Mouse (Mus musculus) CH12F3 (cell line): ENCODE data around the gene Tas2r104.

Experiments
- in situ Hi-C: fragments of 300-500 bp; cut with MboI; formaldehyde crosslinking; loops from 2 replicates; pipeline ENCODE4 v1.14.3; 2020; ENCODE audit warnings: low sequenced_read_pairs

Tas2r104 gene

DNA sequence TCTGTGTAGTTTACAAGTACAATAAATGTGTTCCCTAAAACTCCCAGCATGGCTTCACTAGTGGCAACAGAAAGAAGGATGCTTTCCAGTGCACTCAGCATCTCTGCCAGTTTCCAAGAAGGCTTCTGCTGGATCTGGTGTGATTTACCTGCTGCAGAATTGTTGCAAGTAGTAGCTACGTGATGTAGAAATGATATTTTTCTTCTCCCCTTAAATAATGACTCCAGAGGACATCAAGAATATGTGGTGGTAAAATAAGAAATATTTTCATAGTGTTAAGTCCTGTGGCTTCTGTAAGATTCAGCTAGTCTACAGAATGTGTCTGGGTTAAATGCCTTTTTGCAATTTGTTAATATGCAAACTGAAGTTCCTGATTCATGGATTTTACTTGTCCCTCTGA lies at the start of gene Tas2r104:
Gene Tas2r104 (minus strand): TSS at position 101 of the 400 bp plus-strand sequence.
- in situ Hi-C loops, result no loop called here

DNA sequence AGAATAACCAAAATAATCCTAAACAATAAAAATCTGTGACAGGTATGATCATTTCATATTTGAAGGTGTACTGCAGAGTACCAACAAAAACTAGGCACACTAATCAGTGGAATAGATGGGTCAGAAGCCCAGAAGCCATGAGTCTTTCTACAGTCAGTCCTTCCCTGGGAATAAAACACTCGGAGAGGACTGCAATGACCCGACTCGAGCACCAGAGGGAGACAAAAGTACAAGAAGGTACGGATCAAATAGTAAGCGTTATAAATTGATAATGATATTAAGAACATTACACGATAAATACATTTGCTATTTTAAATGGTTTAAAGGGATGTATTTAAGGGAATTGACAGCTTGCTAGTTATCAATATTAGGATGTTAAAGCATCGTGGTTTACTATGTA lies 27.3 kb upstream of the Tas2r104 start:
- in situ Hi-C loops, result no loop called here

DNA sequence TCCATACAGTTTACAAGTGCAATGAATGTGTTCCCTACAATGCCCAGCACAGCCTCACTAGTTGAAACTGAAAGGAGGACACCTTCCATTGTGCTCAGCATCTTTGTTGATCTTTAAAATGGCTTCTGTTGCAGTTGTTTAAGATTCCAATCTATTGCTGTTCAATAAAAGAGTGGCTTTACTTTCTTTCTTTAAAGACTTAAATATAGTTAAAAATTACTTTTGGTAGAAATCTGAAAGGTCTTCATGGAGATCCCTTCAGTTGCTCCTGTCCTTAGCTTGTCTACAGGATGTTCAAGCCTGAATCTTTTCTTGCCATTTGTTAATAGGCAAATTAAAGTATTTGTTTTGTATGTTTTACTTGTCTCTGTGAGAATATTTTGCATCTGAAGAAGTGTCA lies 4.4 kb upstream of the Tas2r104 start, which contains the start of gene Tas2r114:
Gene Tas2r114 (minus strand): TSS at position 101 of the 400 bp plus-strand sequence.
- in situ Hi-C loops, result no loop called here

DNA sequence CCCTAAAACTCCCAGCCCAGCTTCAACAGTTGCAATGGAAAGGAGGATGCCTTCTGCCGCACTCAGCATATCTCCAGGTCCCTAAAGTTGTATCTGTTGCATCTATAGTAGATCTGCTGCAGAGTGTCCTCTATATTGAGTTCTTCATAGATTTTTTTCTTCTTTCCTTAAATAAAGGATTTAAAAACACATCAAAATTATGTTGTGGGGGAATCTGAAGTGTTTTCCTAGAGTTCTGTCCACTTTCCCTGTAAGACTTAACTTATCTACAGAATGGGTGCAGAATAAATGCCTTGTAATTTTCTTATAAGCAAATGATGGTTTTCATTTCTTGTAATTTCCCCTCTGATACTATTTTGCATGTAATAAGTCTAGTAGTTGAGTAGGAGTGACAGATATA lies 1.9 kb upstream of the Tas2r104 start, which contains the start of gene Tas2r105:
Gene Tas2r105 (minus strand): TSS at position 101 of the 400 bp plus-strand sequence.
- in situ Hi-C loops, result no loop called here

DNA sequence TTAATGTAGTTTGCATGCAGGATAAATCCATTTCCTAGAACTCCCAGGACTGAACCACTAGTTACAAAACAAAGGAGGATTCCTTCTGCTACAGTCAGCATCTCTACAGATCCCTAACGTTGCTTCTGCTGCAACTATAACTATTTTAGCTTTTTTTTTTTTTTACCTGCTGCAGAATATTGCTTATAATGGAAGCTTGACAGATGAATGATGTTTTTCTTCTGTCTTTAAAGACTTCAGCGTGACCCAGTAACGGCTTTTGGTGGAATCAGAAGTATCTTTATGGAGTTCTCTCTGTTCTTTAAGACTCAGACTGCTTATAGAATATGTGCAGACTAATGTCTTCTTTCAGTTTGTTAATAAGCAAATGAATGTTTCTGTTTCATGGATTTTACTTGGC lies 6.8 kb downstream of the Tas2r104 start, which contains the start of gene Tas2r106:
Gene Tas2r106 (minus strand): TSS at position 101 of the 400 bp plus-strand sequence.
- in situ Hi-C loops, result no loop called here

DNA sequence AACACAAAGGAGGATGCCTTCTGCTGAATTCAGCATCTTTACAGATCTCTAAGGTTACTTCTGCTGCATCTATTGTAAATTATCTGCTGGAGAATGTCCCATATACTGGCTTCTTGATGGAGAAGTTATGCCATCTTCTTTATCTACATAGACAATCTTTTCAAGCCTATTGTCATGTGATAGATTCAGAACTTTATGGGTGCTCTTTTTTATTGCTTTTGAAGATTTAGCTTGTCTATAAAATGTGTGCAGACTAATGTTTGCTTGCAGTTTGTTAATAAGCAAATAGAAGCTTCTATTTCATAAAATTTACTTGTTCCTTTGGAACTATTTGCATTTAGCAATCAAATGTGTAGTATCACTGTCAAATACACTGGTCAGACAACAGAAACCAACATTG lies 25.5 kb downstream of the Tas2r104 start, which contains the start of gene Tas2r107:
Gene Tas2r107 (minus strand): TSS at position 101 of the 400 bp plus-strand sequence.
- in situ Hi-C loops, result no loop called here
